Mouse (Mus musculus): ENCODE data around the gene Ppp1r9a.

Gene Ppp1r9a

GRCm38 (mm10) chr6:5038140-5038749, 135.5 kb downstream of the Ppp1r9a start:
- DNase-seq (ENCODE audit: low spot score in 2 of 2) = no peak

GRCm38 (mm10) chr6:5039316-5039715, 136.6 kb downstream of the Ppp1r9a start:
- no peak for DNase-seq (ENCODE audit: low spot score in 2 of 2)

- DNase-seq (ENCODE audit: low spot score in 2 of 2) = no peak
Observed at GRCm38 (mm10) chr6:5045854-5046253, 143.1 kb downstream of the Ppp1r9a start.

GRCm38 (mm10) chr6:5048025-5048424, 145.3 kb downstream of the Ppp1r9a start:
- no peak for DNase-seq (ENCODE audit: low spot score in 2 of 2)

GRCm38 (mm10) chr6:5052309-5052708, 149.6 kb downstream of the Ppp1r9a start:
- no peak for DNase-seq (ENCODE audit: low spot score in 2 of 2)

- DNase-seq (ENCODE audit: low spot score in 2 of 2) = no peak
Observed at GRCm38 (mm10) chr6:5054446-5055095, 151.9 kb downstream of the Ppp1r9a start.

GRCm38 (mm10) chr6:5074736-5075135, 172.0 kb downstream of the Ppp1r9a start:
- DNase-seq (ENCODE audit: low spot score in 2 of 2) = no peak

- no peak for DNase-seq (ENCODE audit: low spot score in 2 of 2)
Observed at GRCm38 (mm10) chr6:5075680-5076079, 173.0 kb downstream of the Ppp1r9a start.

GRCm38 (mm10) chr6:5078009-5078408, 175.3 kb downstream of the Ppp1r9a start:
- DNase-seq (ENCODE audit: low spot score in 2 of 2) = no peak

- DNase-seq (ENCODE audit: low spot score in 2 of 2) = no peak
Observed at GRCm38 (mm10) chr6:5079108-5079507, 176.4 kb downstream of the Ppp1r9a start.

GRCm38 (mm10) chr6:5080094-5080493, 177.4 kb downstream of the Ppp1r9a start:
- DNase-seq (ENCODE audit: low spot score in 2 of 2) = no peak

- DNase-seq (ENCODE audit: low spot score in 2 of 2) = no peak
Observed at GRCm38 (mm10) chr6:5080496-5080895, 177.8 kb downstream of the Ppp1r9a start.

GRCm38 (mm10) chr6:5081099-5081498, 178.4 kb downstream of the Ppp1r9a start:
- DNase-seq (ENCODE audit: low spot score in 2 of 2) = no peak

GRCm38 (mm10) chr6:5082144-5082543, 179.4 kb downstream of the Ppp1r9a start:
- DNase-seq (ENCODE audit: low spot score in 2 of 2) = no peak

GRCm38 (mm10) chr6:5082740-5083139, 180.0 kb downstream of the Ppp1r9a start:
- DNase-seq (ENCODE audit: low spot score in 2 of 2) = no peak

- DNase-seq (ENCODE audit: low spot score in 2 of 2) = no peak
Observed at GRCm38 (mm10) chr6:5083957-5084356, 181.2 kb downstream of the Ppp1r9a start.

- no peak for DNase-seq (ENCODE audit: low spot score in 2 of 2)
Observed at GRCm38 (mm10) chr6:5091873-5092272, 189.2 kb downstream of the Ppp1r9a start.

GRCm38 (mm10) chr6:5092795-5093194, 190.1 kb downstream of the Ppp1r9a start:
- DNase-seq (ENCODE audit: low spot score in 2 of 2) = no peak

GRCm38 (mm10) chr6:5093516-5093915, 190.8 kb downstream of the Ppp1r9a start:
- DNase-seq (ENCODE audit: low spot score in 2 of 2) = no peak

- no peak for DNase-seq (ENCODE audit: low spot score in 2 of 2)
Observed at GRCm38 (mm10) chr6:5095365-5095973, 192.8 kb downstream of the Ppp1r9a start.

GRCm38 (mm10) chr6:5097309-5097708, 194.6 kb downstream of the Ppp1r9a start:
- no peak for DNase-seq (ENCODE audit: low spot score in 2 of 2)

- no peak for DNase-seq (ENCODE audit: low spot score in 2 of 2)
Observed at GRCm38 (mm10) chr6:5099282-5099681, 196.6 kb downstream of the Ppp1r9a start.

GRCm38 (mm10) chr6:5099842-5100241, 197.1 kb downstream of the Ppp1r9a start:
- DNase-seq (ENCODE audit: low spot score in 2 of 2) = no peak

Data from right cerebral cortex, adult 2 months (tissue).